Mouse (Mus musculus) MEL (cell line): ENCODE results near the gene Ptprn2. TPM values are rescaled to one million over a fixed set of nuclear protein-coding genes. Genes with fewer than 3 reads are reported as not detected.

ENCODE experiments used
- DNase-seq: peaks from one replicate; pipeline ENCODE4 v3.0.0; 2011; ENCODE audit warnings: low read depth, low spot score
- H3K27ac ChIP-seq: 2 replicates; pipeline ENCODE4 v1.5.1; 2012; ENCODE audit warnings: low read depth, mild to moderate bottlenecking, control low read depth, low read length, moderate library complexity; ENCODE audit not compliant: control insufficient read depth
- H3K27me3 ChIP-seq, 2 experiments: fragments of 150-350 bp in 1 of 2; sonication (generic) in 1 of 2; 2 replicates each; pipeline ENCODE4 v1.6.1; 2012; ENCODE audit warnings: low read length in 2 of 2, mild to moderate bottlenecking in 2 of 2, improper control_type of control experiment in 1 of 2, moderate library complexity in 1 of 2; ENCODE audit not compliant: insufficient read depth in 2 of 2, control insufficient read depth in 1 of 2
- H3K36me3 ChIP-seq, 2 experiments: 2 replicates each; pipeline ENCODE4 v1.6.1; 2012 to 2014; ENCODE audit warnings: low read length in 2 of 2, improper control_type of control experiment in 1 of 2, inconsistent platforms in 1 of 2, mild to moderate bottlenecking in 1 of 2; ENCODE audit not compliant: insufficient read depth in 2 of 2, control insufficient read depth in 1 of 2
- H3K4me1 ChIP-seq, 2 experiments: fragments of 150-350 bp in 1 of 2; sonication (generic) in 1 of 2; 2 replicates each; pipeline ENCODE4 v1.6.1; 2012; ENCODE audit warnings: low read length in 2 of 2, improper control_type of control experiment in 1 of 2, mild to moderate bottlenecking in 1 of 2; ENCODE audit not compliant: insufficient read depth in 2 of 2, control insufficient read depth in 1 of 2
- H3K4me3 ChIP-seq, 2 experiments: fragments of 150-350 bp in 1 of 2; sonication (generic) in 1 of 2; 2 replicates each; pipeline ENCODE4 v1.5.1; 2012; ENCODE audit warnings: low read depth in 2 of 2, low read length in 2 of 2, mild to moderate bottlenecking in 2 of 2, moderate library complexity in 2 of 2, control low read depth in 1 of 2, improper control_type of control experiment in 1 of 2; ENCODE audit not compliant: control insufficient read depth in 1 of 2, insufficient read depth in 1 of 2
- H3K79me2 ChIP-seq: 2 replicates; pipeline ENCODE4 v1.6.1; 2012; ENCODE audit warnings: mild to moderate bottlenecking, low read length, moderate library complexity; ENCODE audit not compliant: control insufficient read depth, poor library complexity, insufficient read depth
- H3K9ac ChIP-seq: 2 replicates; pipeline ENCODE4 v1.6.1; 2012; ENCODE audit warnings: low read depth, mild to moderate bottlenecking, control low read depth, low read length, moderate library complexity; ENCODE audit not compliant: control insufficient read depth, poor library complexity, severe bottlenecking
- H3K9me3 ChIP-seq: fragments of 150-350 bp; sonication (generic); replicated peaks from 2 replicates; pipeline ENCODE4 v1.6.1; 2012; ENCODE audit warnings: mild to moderate bottlenecking, low read length, improper control_type of control experiment, moderate library complexity; ENCODE audit not compliant: insufficient read depth
- BHLHE40 ChIP-seq: IDR thresholded peaks from 2 replicates; pipeline ENCODE4 v1.6.1; 2012; ENCODE audit warnings: low read depth, mild to moderate bottlenecking, inconsistent platforms, low read length, improper control_type of control experiment, borderline replicate concordance
- CHD1 ChIP-seq: IDR thresholded peaks from 2 replicates; pipeline ENCODE4 v1.6.1; 2012; ENCODE audit warnings: low read depth, mild to moderate bottlenecking, inconsistent platforms, low read length, improper control_type of control experiment
- CTCF ChIP-seq, 3 experiments: IDR thresholded peaks in 2 of 3; conservative IDR thresholded peaks in 1 of 3; 2 replicates each; pipeline ENCODE4 v1.5.1; 2011 to 2012; ENCODE audit warnings: low read length in 3 of 3, low read depth in 2 of 3, mild to moderate bottlenecking in 2 of 3, improper control_type of control experiment in 1 of 3, inconsistent platforms in 1 of 3, mixed read lengths in 1 of 3, moderate library complexity in 1 of 3; ENCODE audit not compliant: control insufficient read depth in 1 of 3, insufficient read depth in 1 of 3, poor library complexity in 1 of 3, severe bottlenecking in 1 of 3
- E2F4 ChIP-seq: IDR thresholded peaks from 2 replicates; pipeline ENCODE4 v1.6.1; 2011; ENCODE audit warnings: low read depth, low read length, improper control_type of control experiment, borderline replicate concordance
- ELF1 ChIP-seq: IDR thresholded peaks from 2 replicates; pipeline ENCODE4 v1.6.1; 2014; ENCODE audit warnings: low read depth, mild to moderate bottlenecking, inconsistent platforms, low read length, improper control_type of control experiment, moderate library complexity
- EP300 ChIP-seq, 2 experiments: IDR thresholded peaks; 2 replicates each; pipeline ENCODE4 v1.6.1; 2011; ENCODE audit warnings: improper control_type of control experiment in 2 of 2, low read length in 2 of 2, low read depth in 1 of 2, mild to moderate bottlenecking in 1 of 2
- ETS1 ChIP-seq: IDR thresholded peaks from 2 replicates; pipeline ENCODE4 v1.6.1; 2012; ENCODE audit warnings: low read depth, mild to moderate bottlenecking, inconsistent platforms, low read length, improper control_type of control experiment, moderate library complexity
- KAT2A ChIP-seq: conservative IDR thresholded peaks from 2 replicates; pipeline ENCODE4 v1.6.1; 2012; ENCODE audit warnings: low read depth, low read length, improper control_type of control experiment, inconsistent platforms
- MAFK ChIP-seq: IDR thresholded peaks from 2 replicates; pipeline ENCODE4 v1.6.1; 2011; ENCODE audit warnings: low read depth, mild to moderate bottlenecking, low read length, improper control_type of control experiment, borderline replicate concordance
- MAX ChIP-seq: IDR thresholded peaks from 2 replicates; pipeline ENCODE4 v1.6.1; 2011; ENCODE audit warnings: low read length, improper control_type of control experiment
- MAZ ChIP-seq: IDR thresholded peaks from 2 replicates; pipeline ENCODE4 v1.6.1; 2012; ENCODE audit warnings: low read depth, mild to moderate bottlenecking, inconsistent platforms, low read length, improper control_type of control experiment
- MEF2A ChIP-seq: IDR thresholded peaks from 2 replicates; pipeline ENCODE4 v1.6.1; 2014; ENCODE audit warnings: low read depth, mild to moderate bottlenecking, inconsistent platforms, low read length, improper control_type of control experiment; ENCODE audit not compliant: poor library complexity, insufficient replicate concordance, severe bottlenecking; ENCODE audit errors: extremely low read depth
- MYB ChIP-seq: IDR thresholded peaks from 2 replicates; pipeline ENCODE4 v1.6.1; 2011; ENCODE audit warnings: mild to moderate bottlenecking, low read depth, low read length, improper control_type of control experiment
- MYC ChIP-seq: IDR thresholded peaks from 2 replicates; pipeline ENCODE4 v1.6.1; 2011; ENCODE audit warnings: low read depth, mild to moderate bottlenecking, low read length, improper control_type of control experiment, moderate library complexity
- POLR2AphosphoS5 ChIP-seq: IDR thresholded peaks from 2 replicates; pipeline ENCODE4 v1.6.1; 2012; ENCODE audit warnings: low read depth, borderline replicate concordance, mild to moderate bottlenecking, inconsistent platforms, low read length, moderate library complexity, mixed read lengths
- RCOR1 ChIP-seq: IDR thresholded peaks from 2 replicates; pipeline ENCODE4 v1.6.1; 2012; ENCODE audit warnings: low read depth, mild to moderate bottlenecking, inconsistent platforms, low read length, improper control_type of control experiment
- SIN3A ChIP-seq: IDR thresholded peaks from 2 replicates; pipeline ENCODE4 v1.6.1; 2012; ENCODE audit warnings: low read length, improper control_type of control experiment, inconsistent platforms
- TBP ChIP-seq: IDR thresholded peaks from 2 replicates; pipeline ENCODE4 v1.8.0; 2011; ENCODE audit warnings: low read depth, low read length, improper control_type of control experiment
- USF2 ChIP-seq, 2 experiments: IDR thresholded peaks; 2 replicates each; pipeline ENCODE4 v1.6.1; 2011 to 2012; ENCODE audit warnings: improper control_type of control experiment in 2 of 2, low read length in 2 of 2, borderline replicate concordance in 1 of 2, inconsistent platforms in 1 of 2, low read depth in 1 of 2, mild to moderate bottlenecking in 1 of 2; ENCODE audit not compliant: insufficient read depth in 1 of 2
- polyA plus RNA-seq, 2 experiments: library from polyadenylated mRNA; stranded (reverse) in 1 of 2; unstranded in 1 of 2; fragments of >175 nt in 1 of 2; fragments of >200 nt in 1 of 2; gene quantifications; 2 replicates each; pipeline versions ENCODE4 v1.2.1 to v1.2.4; 2012; ENCODE audit warnings: low replicate concordance in 2 of 2, low read depth in 1 of 2; ENCODE audit not compliant: insufficient read length in 2 of 2, insufficient read depth in 1 of 2, missing spikeins in 1 of 2
- total RNA-seq: library from RNA; depleted of rRNA; stranded (reverse); fragments of 300-350 nt; gene quantifications from 2 replicates; pipeline ENCODE4 v1.2.3, GENCODE M21; 2012

Ptprn2 gene
- total and polyA plus RNA-seq, 3 experiments, result not detected

- no peaks in the 10 kb centered on the region for H3K36me3 ChIP-seq
These were observed 115.9 kb downstream of the Ptprn2 start for GRCm38 (mm10) chr12:116601395-116601794.

GRCm38 (mm10) chr12:116601921-116602320, 116.4 kb downstream of the Ptprn2 start:
- Histone ChIP-seq H3K4me1 (no peaks in the 10 kb centered on the region), H3K27ac (no peak overlapping the region), H3K4me3 (no peak overlapping the region), H3K27me3 (no peaks in the 10 kb centered on the region), H3K9ac (no peak overlapping the region), H3K9me3 (no peaks in the 10 kb centered on the region), H3K36me3 (no peaks in the 10 kb centered on the region), H3K79me2 (no peaks in the 10 kb centered on the region)
- no peak for DNase-seq
- TF ChIP-seq KAT2A, result no peak
- TF ChIP-seq MAFK, result no peak
- no peak for TF ChIP-seq POLR2AphosphoS5
- no peak for TF ChIP-seq ELF1
- no peak for TF ChIP-seq MEF2A
- TF ChIP-seq CTCF (IDR thresholded peaks at IDR 0.05 in 2 of 3, conservative IDR thresholded peaks at IDR 0.05 in 1 of 3; ENCODE audit: control insufficient read depth in 1 of 3, insufficient read depth in 1 of 3, low read depth in 2 of 3, low read length in 3 of 3, poor library complexity in 1 of 3, severe bottlenecking in 1 of 3), result no peak
- TF ChIP-seq MYB, result no peak
- TF ChIP-seq SIN3A, result no peak
- TF ChIP-seq MAZ, result no peak
- TF ChIP-seq MYC, result no peak
- TF ChIP-seq CHD1, result no peak
- TF ChIP-seq EP300 (IDR thresholded peaks at IDR 0.05; ENCODE audit: low read depth in 1 of 2, low read length in 2 of 2), result no peak
- TF ChIP-seq BHLHE40, result no peak
- TF ChIP-seq MAX, result no peak
- TF ChIP-seq E2F4, result no peak
- TF ChIP-seq RCOR1, result no peak
- TF ChIP-seq ETS1, result no peak

More at GRCm38 (mm10) chr12:116601395-116601794, 115.9 kb downstream of the Ptprn2 start:
- no peak overlapping the region for H3K4me3 ChIP-seq
- no peak for DNase-seq
- no peaks in the 10 kb centered on the region for H3K9me3 ChIP-seq
- TF ChIP-seq USF2 (IDR thresholded peaks at IDR 0.05; ENCODE audit: borderline replicate concordance in 1 of 2, insufficient read depth in 1 of 2, low read depth in 1 of 2, low read length in 2 of 2), result no peak
- no peak for TF ChIP-seq TBP
- peak; percentile 83; the same call in 1 of the 2 replicates for TF ChIP-seq POLR2AphosphoS5
- TF ChIP-seq, all 39 proteins: peak for 1
- no peaks in the 10 kb centered on the region for H3K27me3 ChIP-seq
- no peaks in the 10 kb centered on the region for H3K79me2 ChIP-seq
- H3K4me1 ChIP-seq, result no peaks in the 10 kb centered on the region
- H3K9ac ChIP-seq, result no peak overlapping the region
- H3K27ac ChIP-seq, result no peak overlapping the region
